Mouse (Mus musculus) sigmoid colon, adult 10 weeks (tissue): Measurements from ENCODE around the gene Kcnn3. TPM values are rescaled to one million over a fixed set of nuclear protein-coding genes. Genes with fewer than 3 reads are reported as not detected.

Experiments
- polyA plus RNA-seq: library from polyadenylated mRNA; stranded (reverse); fragments of 350-450 nt; fragmentation: Illumina TruSeq; extraction: RNeasy Lipid Tissue Mini Kit (QIAGEN cat#74804); gene quantifications from one replicate; pipeline ENCODE4 v1.2.3, GENCODE M21; 2014; ENCODE audit warnings: low read depth, low replicate concordance

Kcnn3 gene
- 10.0 TPM for polyA plus RNA-seq

GRCm38 (mm10) chr3:89519894-89520293, at the start of gene Kcnn3:
Kcnn3 (plus strand) TSS chr3:89520164.

GRCm38 (mm10) chr3:89714359-89715206, 194.6 kb downstream of the Kcnn3 start, which contains the start of gene Adar:
Adar (plus strand) TSS chr3:89715022.

Other genes with a start within 250 kb of the Kcnn3 start
- 38.2 TPM for gene Slc50a1, start 249.6 kb upstream of the Kcnn3 start, polyA plus RNA-seq
- 20.5 TPM for gene Efna1, start 239.0 kb upstream of the Kcnn3 start, polyA plus RNA-seq
- gene Efna3, start 197.2 kb upstream of the Kcnn3 start, polyA plus RNA-seq: not detected
- not detected for gene Efna4, start 182.1 kb upstream of the Kcnn3 start, polyA plus RNA-seq
- 14.9 TPM for gene Adam15, start 170.2 kb upstream of the Kcnn3 start, polyA plus RNA-seq
- not detected for gene Dcst2, start 158.2 kb upstream of the Kcnn3 start, polyA plus RNA-seq
- 0.35 TPM for gene Dcst1, start 154.9 kb upstream of the Kcnn3 start, polyA plus RNA-seq
- 11.5 TPM for gene Zbtb7b, start 125.4 kb upstream of the Kcnn3 start, polyA plus RNA-seq
- gene Lenep, start 117.4 kb upstream of the Kcnn3 start, polyA plus RNA-seq: 2.4 TPM
- 1.6 TPM for gene Flad1, start 108.3 kb upstream of the Kcnn3 start, polyA plus RNA-seq
- 3.3 TPM for gene Cks1b, start 101.8 kb upstream of the Kcnn3 start, polyA plus RNA-seq
- 33.2 TPM for gene Shc1, start 101.7 kb upstream of the Kcnn3 start, polyA plus RNA-seq
- gene Pygo2, start 90.0 kb upstream of the Kcnn3 start, polyA plus RNA-seq: 7.7 TPM
- 23.5 TPM for gene Pbxip1, start 83.5 kb upstream of the Kcnn3 start, polyA plus RNA-seq
- gene Pmvk, start 65.6 kb upstream of the Kcnn3 start, polyA plus RNA-seq: 1.9 TPM
- gene Adar, start 194.9 kb downstream of the Kcnn3 start, polyA plus RNA-seq: 7.4 TPM
- gene Chrnb2, start 244.5 kb downstream of the Kcnn3 start, polyA plus RNA-seq: 0.69 TPM